Mouse (Mus musculus) urinary bladder, postnatal 36 days (tissue): ENCODE data around the gene Trim8.

Experiments used
- DNase-seq, 2 experiments: peaks; one replicate each; pipeline ENCODE4 v3.0.0; 2022; ENCODE audit warnings: low spot score in 2 of 2, mixed read lengths in 1 of 2

Gene Trim8

DNA sequence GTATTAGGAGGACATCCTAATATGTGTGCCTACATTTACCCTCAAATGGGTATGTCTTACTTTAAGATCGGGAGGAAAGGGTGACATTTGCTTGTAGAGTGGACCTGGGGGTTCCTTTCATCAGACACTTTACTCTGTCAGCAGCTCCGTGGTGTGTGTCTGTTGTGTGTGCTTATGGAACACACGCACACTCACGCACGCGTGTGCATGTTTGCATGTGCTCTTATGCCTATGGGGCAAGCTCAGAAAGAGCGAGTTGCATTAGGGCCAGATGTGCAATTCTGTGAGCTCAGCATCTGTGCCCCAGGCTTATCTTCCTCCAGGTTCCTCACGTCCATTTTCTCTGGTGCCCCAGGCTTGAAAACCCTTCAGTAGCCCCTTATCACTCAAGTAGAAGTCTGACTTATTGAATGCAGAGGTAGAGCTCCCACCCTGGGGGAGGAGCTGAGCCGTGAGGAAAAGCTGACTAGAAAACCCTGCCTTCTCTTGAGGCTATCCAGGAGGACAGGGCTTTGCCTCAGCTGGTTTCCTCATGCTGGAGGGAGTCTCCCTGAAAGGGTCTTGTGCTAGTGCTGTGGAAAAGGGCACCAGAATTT lies 3.4 kb downstream of the Trim8 start:
- DNase-seq: no peak

DNA sequence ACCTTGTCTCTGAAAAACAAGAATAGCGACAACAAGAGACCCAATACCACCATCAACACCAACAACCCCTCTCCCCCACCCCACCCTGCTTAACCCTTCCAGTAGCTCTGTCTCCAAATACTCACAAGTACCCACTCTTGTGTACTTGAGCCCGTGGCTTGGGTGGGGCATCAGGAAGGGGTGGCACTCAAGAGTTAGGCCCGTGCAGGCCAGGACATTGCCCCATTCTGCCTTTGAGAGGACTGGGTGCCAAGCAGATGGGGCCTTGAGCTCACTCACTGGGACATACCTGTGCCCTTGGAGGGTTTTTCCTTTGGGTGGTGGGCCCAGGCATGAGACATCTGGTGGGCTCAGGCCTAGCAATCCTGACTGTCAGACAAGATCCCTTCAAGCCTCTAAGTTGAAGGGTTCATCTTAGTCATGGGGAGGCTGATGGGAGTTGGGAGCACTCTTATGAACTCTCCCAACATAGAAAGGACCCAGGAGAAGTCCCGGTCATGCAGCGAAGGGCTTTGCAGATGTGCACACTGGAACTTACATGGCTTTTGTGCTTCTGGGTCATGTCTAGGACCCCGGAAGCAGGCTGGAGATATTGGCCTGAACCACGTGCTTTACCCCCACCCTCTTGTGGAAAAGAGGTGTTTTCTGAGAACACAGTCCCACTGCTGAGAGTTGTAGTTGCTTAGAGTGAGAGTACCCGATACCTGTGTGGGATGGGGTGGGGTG lies 4.3 kb downstream of the Trim8 start:
- DNase-seq: no peak

- DNase-seq: no peak
These were observed 4.8 kb downstream of the Trim8 start for GRCm38 (mm10) chr19:46506372-46506717.

- no peak for DNase-seq
These were observed 5.7 kb downstream of the Trim8 start for GRCm38 (mm10) chr19:46507181-46507581.

DNA sequence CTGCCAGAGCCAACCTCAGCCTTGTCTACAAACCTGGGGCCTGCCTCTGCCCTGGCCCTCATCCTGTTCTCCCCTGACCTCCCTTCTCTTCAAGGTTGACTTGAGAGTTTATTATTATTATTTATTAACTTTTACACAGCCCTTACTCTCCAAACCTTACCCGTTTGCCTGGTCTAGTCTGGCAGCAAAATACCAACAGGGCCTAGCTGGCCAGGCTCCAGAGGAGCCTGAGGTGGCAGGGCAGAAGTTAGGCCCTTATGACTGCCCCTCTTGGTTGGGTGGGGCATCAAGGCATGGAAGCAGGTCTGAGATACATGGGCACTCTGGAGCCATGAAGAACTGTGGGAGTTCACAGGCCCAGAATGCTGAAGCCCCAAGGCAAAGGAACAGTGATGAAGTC lies 6.3 kb downstream of the Trim8 start:
- DNase-seq: no peak

DNA sequence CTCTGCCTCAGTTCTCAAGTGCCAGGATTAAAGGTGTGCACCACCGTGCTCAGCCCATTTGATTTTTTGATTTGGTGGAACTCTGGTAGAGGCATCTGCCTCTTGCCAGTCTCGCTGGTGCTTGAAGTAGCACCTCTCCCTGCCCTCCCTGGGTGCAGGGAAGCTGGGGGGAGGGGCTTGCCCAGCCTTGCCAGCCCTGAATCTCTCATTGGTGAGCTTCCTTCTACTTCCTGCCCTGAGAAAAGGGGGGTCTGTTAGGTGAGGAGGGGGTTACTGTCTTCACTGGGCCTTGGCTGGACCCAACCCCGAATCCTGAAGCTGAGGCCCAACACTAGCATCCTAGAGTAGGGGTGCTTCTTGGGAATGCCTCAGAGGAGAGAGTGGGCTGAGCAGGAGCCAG lies 7.2 kb downstream of the Trim8 start:
- DNase-seq: no peak

- no peak for DNase-seq
These were observed 7.7 kb downstream of the Trim8 start for GRCm38 (mm10) chr19:46509202-46509601.

- no peak for DNase-seq
These were observed 8.2 kb downstream of the Trim8 start for GRCm38 (mm10) chr19:46509736-46510135.

DNA sequence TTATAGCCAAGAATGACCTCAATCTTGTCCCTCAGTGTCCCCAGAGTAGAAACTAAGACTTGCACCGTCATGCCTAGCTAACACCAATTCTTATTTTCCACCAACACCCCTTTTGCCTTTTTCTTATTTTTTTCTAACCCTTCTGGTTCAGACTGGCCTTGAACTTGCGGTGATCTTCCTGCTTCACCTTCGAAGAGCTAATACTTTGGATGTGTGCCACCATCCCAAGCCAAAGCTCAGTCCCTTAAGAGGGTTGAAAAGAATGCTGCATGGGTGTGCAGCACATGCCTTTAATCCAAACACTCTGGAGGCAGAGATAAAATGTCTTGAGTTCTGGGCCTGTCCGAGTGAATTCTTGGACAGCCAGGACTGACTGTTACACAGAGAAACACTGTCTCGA lies 8.9 kb downstream of the Trim8 start:
- DNase-seq: no peak

DNA sequence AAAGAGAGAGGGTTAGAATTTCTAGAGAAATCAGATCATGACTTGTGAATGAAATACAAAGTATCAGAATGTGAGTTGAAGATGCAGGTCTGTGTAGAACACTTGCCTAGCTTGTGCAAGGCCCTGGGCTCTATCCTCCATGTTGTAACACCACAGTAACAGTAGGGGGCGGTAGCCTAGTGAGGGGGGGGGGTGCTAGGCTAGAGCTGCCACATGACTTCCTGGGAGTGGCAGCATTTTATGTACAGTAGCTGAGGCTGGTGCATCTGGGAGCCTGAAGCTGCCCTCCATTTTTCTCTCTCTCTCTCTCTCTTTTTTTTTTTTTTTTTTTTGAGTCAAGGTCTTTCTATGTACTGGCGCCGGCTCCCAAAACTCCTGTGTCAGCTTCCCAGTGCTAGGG lies 9.3 kb downstream of the Trim8 start:
- no peak for DNase-seq

- no peak for DNase-seq
These were observed 9.8 kb downstream of the Trim8 start for GRCm38 (mm10) chr19:46511263-46511662.

GRCm38 (mm10) chr19:46514387-46514786 lies 12.9 kb downstream of the Trim8 start:
- DNase-seq: no peak

- DNase-seq: no peak
These were observed 13.9 kb downstream of the Trim8 start for GRCm38 (mm10) chr19:46515287-46515821.

GRCm38 (mm10) chr19:46516667-46517528 lies 15.4 kb downstream of the Trim8 start:
- no peak for DNase-seq

DNA sequence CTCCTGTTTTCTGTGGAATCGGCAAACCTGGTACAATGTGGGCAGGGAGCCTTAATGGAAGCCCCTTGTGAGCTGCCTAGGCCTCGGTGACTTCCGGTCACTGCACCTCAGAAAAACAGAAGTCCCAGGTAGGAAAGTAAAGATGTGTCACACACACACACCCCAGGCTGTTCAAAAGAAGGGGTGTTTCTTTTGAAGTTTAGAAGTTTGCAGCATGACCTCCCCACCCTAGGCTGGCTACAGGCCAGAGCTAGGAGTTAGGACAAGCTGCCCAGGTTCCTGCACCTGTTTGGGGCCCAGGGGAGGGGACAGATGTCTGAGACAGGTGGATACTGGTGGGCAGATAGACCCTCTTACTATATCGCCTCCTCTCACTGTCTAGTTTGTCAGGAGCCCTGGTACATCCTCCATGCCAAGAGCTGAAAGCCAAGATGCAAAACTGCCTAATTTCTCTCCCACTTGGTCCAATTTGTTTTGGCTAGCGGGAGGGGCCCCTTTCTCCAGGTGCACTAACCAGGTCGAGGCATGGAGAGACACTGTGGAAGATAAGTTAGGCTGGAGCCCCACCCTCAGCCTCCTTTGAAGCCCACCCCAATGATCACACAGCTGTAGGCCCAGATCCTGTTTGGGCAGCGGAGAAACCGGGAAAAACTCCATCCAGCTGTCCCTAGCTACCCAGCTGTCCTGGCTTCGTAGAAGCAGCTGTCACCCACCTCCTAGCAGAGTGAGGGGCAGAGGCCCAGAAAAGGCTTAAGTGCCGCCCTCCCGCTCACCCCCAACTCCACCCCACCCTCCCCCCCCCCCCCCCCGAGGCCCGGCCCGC lies 16.2 kb downstream of the Trim8 start:
- DNase-seq: no peak

- no peak for DNase-seq
These were observed 16.9 kb downstream of the Trim8 start for GRCm38 (mm10) chr19:46518352-46518787.

DNA sequence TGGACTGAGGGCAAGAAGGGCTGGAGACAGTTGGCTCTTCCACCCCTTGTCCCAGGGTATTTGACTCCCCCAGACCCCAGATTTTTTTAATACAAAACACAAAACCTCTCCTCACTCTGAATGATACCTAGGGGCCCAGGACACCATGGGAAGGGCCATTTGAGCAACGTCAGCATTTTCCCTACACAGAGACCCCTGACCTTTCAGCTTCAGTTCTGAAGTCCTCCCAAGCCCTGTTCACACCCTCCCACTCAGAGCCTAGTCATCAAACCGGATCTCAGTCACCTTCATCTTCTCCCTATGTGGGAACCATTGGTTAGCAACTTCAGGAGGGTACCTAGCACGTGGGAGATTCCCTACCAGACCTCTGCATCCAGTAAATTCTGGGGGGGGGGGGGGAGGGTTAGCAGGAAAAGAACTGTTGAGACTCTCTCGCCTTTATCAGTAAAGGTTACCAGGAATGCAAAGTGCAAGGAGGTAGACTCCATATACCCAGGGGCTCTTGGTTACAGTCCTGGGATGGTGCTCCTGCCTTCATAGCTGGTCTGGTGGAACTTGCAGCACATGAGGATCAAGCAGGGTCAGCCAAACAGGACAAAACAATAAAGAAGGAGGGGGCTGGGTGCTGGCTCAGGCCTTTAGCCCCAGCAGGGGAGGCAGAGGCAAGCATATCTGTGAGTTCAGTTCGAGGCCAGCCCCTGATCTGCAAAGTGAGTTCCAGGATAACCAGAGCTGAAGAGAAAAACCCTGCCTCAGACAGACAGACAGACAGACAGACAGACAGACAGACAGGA lies 17.5 kb downstream of the Trim8 start:
- no peak for DNase-seq

- no peak for DNase-seq
These were observed 20.2 kb downstream of the Trim8 start for GRCm38 (mm10) chr19:46521698-46522097.

DNA sequence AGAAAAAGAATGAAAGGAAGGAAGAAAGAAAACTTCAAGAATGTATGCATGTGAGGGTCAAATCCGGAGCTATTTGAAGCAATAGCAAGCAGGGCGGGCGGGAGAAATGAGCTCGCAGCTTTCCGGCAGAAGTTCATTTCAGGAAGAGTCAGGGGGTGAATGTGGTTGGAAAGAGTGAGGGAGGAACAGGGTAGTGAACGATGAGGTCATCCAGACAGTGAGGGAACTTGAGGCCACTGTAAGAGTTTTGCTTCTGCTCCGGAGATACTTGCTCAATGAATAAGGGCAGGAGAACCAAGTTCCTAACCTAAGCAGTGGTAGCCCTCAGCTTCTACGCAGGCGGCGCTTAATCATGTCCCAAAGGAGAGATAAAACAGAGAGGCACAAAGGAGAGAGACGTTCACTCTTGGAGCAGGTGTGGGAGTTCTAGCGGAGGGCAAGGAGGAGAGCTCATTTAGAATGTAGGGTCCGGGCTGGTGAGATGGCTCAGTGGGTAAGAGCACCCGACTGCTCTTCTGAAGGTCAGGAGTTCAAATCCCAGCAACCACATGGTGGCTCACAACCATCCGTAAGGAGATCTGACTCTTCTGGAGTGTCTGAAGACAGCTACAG lies 21.0 kb downstream of the Trim8 start:
- no peak for DNase-seq

DNA sequence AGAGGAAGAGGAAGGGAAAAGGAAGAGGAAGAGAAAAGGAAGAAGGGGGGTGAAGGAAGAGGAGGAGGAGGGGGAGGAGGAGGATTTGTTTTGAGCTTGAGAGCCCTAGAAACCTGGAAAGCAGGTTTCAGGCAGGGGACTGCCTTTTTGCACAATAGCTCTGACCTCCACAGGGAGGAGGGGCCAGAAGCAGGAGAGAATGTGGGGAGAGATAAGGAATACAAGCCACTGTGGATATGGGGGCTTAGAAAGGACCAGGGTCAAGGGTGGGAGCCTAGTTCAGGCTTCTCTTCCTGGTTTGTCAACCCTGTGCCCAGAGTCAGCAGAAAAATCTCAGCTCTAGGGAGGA lies 21.6 kb downstream of the Trim8 start:
- no peak for DNase-seq
